9 mouse cellular contexts compared by ENCODE assay signal in the genomic region with DNA sequence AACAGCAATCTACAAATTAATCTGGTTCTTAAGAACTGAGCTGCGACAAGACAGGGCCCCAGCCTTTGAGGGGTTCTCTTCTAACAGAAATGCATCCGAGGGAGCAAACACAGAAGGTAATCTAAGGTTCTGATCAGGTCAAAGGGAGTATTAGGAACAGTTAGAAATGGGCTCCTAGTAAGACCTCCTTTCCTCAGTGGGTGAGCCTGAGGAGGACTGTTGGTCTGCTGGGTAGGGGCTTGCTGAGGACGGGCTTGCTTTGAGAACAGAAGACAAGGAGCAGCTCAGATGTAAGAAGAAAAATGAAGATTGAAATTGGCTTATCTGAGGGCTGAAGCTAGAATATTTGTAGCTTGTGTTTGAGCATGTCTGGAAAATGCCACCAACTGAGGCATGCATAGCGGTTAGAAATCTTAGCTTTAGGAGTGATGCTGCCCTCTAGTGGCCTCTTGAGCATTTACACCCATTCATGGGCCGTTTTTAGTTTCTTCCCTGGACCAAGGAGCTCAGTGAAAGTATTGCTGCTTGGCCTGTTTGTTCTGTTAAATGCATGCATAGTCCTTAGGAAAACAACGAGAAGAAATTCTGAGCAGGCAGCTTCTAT. TPM values are rescaled to one million over a fixed set of nuclear protein-coding genes. Genes with fewer than 3 reads are reported as not detected.
A peak's percentile ranks its signal among the peaks of the same experiment; 100 is the strongest.
DNase-seq lines count a peak whose midpoint lies in the region; ATAC-seq and TF ChIP-seq lines count a peak whose summit lies in the region.
"Had no signal": no experiment of that assay in that cellular context is flagged by ENCODE, and none has a peak within 500 bp of the region (broad histone marks: within the 10 kb centered on the region; RNA-seq: fewer than 3 reads in every experiment).

No protein-coding gene starts in this region.

- WGBS in embryonic facial prominence, embryonic 11.5 days, result 28% methylated on average over 6 of the region's 6 CpGs
- WGBS in hindbrain, embryonic 15.5 days, result 27% methylated on average over 6 of the region's 6 CpGs
- 32% methylated on average over 6 of the region's 6 CpGs for WGBS in midbrain, embryonic 14.5 days

- H3K27me3 ChIP-seq in embryonic facial prominence, embryonic 11.5 days (ENCODE audit: control insufficient read depth, insufficient read depth, low read length), result no peaks in the 10 kb centered on the region
- H3K27me3 ChIP-seq in hindbrain, embryonic 15.5 days, result no peaks in the 10 kb centered on the region
- no peaks in the 10 kb centered on the region for H3K27me3 ChIP-seq in midbrain, embryonic 14.5 days (ENCODE audit: control insufficient read depth, insufficient read depth, low read length)
- H3K27me3 ChIP-seq in splenic B cell, adult 2 months (ENCODE audit: control insufficient read depth, insufficient read depth, low read length, poor library complexity, severe bottlenecking), result no peaks in the 10 kb centered on the region
- H3K27me3 ChIP-seq: liver, embryonic 13.5 days had no signal

- peak; percentile 27 for DNase-seq in kidney, adult 18-20 months
- DNase-seq in kidney, adult 11 months, result no peak
- DNase-seq in adrenal gland, postnatal 25 days, result peak; percentile 34
- peak; percentile 82 for DNase-seq in embryonic facial prominence, embryonic 11.5 days (ENCODE audit: low spot score)
- DNase-seq in left cerebral cortex, adult 2 months (ENCODE audit: extremely low spot score in 1 of 2, low spot score in 2 of 2), result peak; percentile 45 to 48
- peak; percentile 91 for DNase-seq in midbrain, embryonic 14.5 days
- peak; percentile 41 for DNase-seq in splenic B cell, adult 2 months (ENCODE audit: low read depth, low spot score)
- DNase-seq: liver, embryonic 13.5 days had no signal

- no peak overlapping the region for H3K27ac ChIP-seq in embryonic facial prominence, embryonic 11.5 days (replicated peaks; ENCODE audit: low read depth, low read length)
- peak overlapping the region; percentile 48; the same call in 1 of the 2 replicates for H3K27ac ChIP-seq in hindbrain, embryonic 15.5 days (replicated peaks)
- no peak overlapping the region for H3K27ac ChIP-seq in left cerebral cortex, adult 2 months
- peak overlapping the region; percentile 37; the same call in 1 of the 2 replicates for H3K27ac ChIP-seq in midbrain, embryonic 14.5 days (replicated peaks; ENCODE audit: low read depth, low read length)
- H3K27ac ChIP-seq: liver, embryonic 13.5 days had no signal

- H3K4me2 ChIP-seq in embryonic facial prominence, embryonic 11.5 days (ENCODE audit: low read depth, low read length), result no peak overlapping the region
- no peak overlapping the region for H3K4me2 ChIP-seq in hindbrain, embryonic 15.5 days
- no peak overlapping the region for H3K4me2 ChIP-seq in midbrain, embryonic 14.5 days (ENCODE audit: low read length)
- H3K4me2 ChIP-seq: liver, embryonic 13.5 days had no signal

- 0 out of 2 replicates have a peak, but pooled peaks have one; percentile 30 for ATAC-seq in embryonic facial prominence, embryonic 11.5 days (replicated peaks; ENCODE audit: insufficient number of reproducible peaks, low FRiP score, low TSS enrichment, low read depth)
- peak; percentile 57 for ATAC-seq in hindbrain, embryonic 15.5 days (ENCODE audit: low FRiP score, low read depth)
- peak; percentile 64; the same call in 1 of the 2 replicates for ATAC-seq in midbrain, embryonic 14.5 days (ENCODE audit: low FRiP score, low TSS enrichment)

- no peak overlapping the region for H3K4me3 ChIP-seq in embryonic facial prominence, embryonic 11.5 days (ENCODE audit: low read depth, low read length)
- no peak overlapping the region for H3K4me3 ChIP-seq in hindbrain, embryonic 15.5 days
- H3K4me3 ChIP-seq in left cerebral cortex, adult 2 months, result no peak overlapping the region
- no peak overlapping the region for H3K4me3 ChIP-seq in midbrain, embryonic 14.5 days (replicated peaks; ENCODE audit: low read depth, low read length)
- H3K4me3 ChIP-seq: liver, embryonic 13.5 days had no signal

- H3K9me3 ChIP-seq in embryonic facial prominence, embryonic 11.5 days (replicated peaks; ENCODE audit: control insufficient read depth, low read length), result no peaks in the 10 kb centered on the region
- H3K9me3 ChIP-seq in hindbrain, embryonic 15.5 days, result no peaks in the 10 kb centered on the region
- H3K9me3 ChIP-seq in midbrain, embryonic 14.5 days (ENCODE audit: control insufficient read depth, low read length), result no peaks in the 10 kb centered on the region
- H3K9me3 ChIP-seq: liver, embryonic 13.5 days had no signal

- no peaks in the 10 kb centered on the region for H3K36me3 ChIP-seq in embryonic facial prominence, embryonic 11.5 days (replicated peaks; ENCODE audit: control insufficient read depth, insufficient read depth, low read depth, low read length)
- no peaks in the 10 kb centered on the region for H3K36me3 ChIP-seq in hindbrain, embryonic 15.5 days
- H3K36me3 ChIP-seq in midbrain, embryonic 14.5 days (ENCODE audit: control insufficient read depth, insufficient read depth, low read length), result no peaks in the 10 kb centered on the region
- H3K36me3 ChIP-seq in splenic B cell, adult 2 months (ENCODE audit: control insufficient read depth, insufficient read depth, low read length, poor library complexity, severe bottlenecking), result no peaks in the 10 kb centered on the region
- H3K36me3 ChIP-seq: liver, embryonic 13.5 days had no signal

- TF ChIP-seq CTCF in left cerebral cortex, adult 2 months (IDR thresholded peaks at IDR 0.05), result peak; percentile 93

- no peak overlapping the region for H3K9ac ChIP-seq in embryonic facial prominence, embryonic 11.5 days (replicated peaks; ENCODE audit: low read length)
- H3K9ac ChIP-seq in hindbrain, embryonic 15.5 days, result 0 out of 2 replicates have a peak overlapping the region, but pooled peaks have one; percentile 16
- no peak overlapping the region for H3K9ac ChIP-seq in midbrain, embryonic 14.5 days (replicated peaks; ENCODE audit: low read length)
- H3K9ac ChIP-seq: liver, embryonic 13.5 days had no signal

- H3K4me1 ChIP-seq in embryonic facial prominence, embryonic 11.5 days (ENCODE audit: control insufficient read depth, insufficient read depth, low read length), result no peaks in the 10 kb centered on the region
- peaks cover 13% of the 10 kb centered on the region for H3K4me1 ChIP-seq in hindbrain, embryonic 15.5 days (replicated peaks)
- 0 out of 2 replicates have a peak, but pooled peaks cover 5% of the 10 kb centered on the region for H3K4me1 ChIP-seq in midbrain, embryonic 14.5 days (ENCODE audit: control insufficient read depth, insufficient read depth, low read length)

- intact Hi-C loops in left cerebral cortex, adult 2 months (cut with DNase I), result loop anchor here (2.0 to 5.0 kb wide), 4 partner anchors 95 to 474 kb away; no protein-coding TSS in a partner anchor

RNA-seq across cellular contexts. Expression of a gene that starts 33.5 kb away (rescaled TPM):
- total RNA-seq in adrenal gland, postnatal 25 days (2021), result 29.4 and 35.8 TPM in 2 replicates
- polyA plus RNA-seq in embryonic facial prominence, embryonic 11.5 days (2014; fragmentation: Nextera tagmentation; extraction: Ambion mirVana), result 11.1 and 16.2 TPM in 2 replicates
- 18.8 and 19.7 TPM in 2 replicates for polyA plus RNA-seq in hindbrain, embryonic 15.5 days (2015; fragmentation: Nextera tagmentation; extraction: Ambion mirVana)
- total RNA-seq in left cerebral cortex, adult 2 months (2021), result 10 to 100 TPM; 32.0 to 35.1 TPM
- polyA plus RNA-seq in midbrain, embryonic 14.5 days (2014; fragmentation: Nextera tagmentation; extraction: Ambion mirVana), result 21.3 and 22.4 TPM in 2 replicates

RNA-seq across cellular contexts. Expression of a gene that starts 43.2 kb away (rescaled TPM):
- total RNA-seq in adrenal gland, postnatal 25 days (2021), result not detected in 2 replicates
- polyA plus RNA-seq in embryonic facial prominence, embryonic 11.5 days (2014; fragmentation: Nextera tagmentation; extraction: Ambion mirVana), result not detected in 2 replicates
- polyA plus RNA-seq in hindbrain, embryonic 15.5 days (2015; fragmentation: Nextera tagmentation; extraction: Ambion mirVana), result not detected in 2 replicates
- total RNA-seq in left cerebral cortex, adult 2 months (2021), result not detected
- polyA plus RNA-seq in midbrain, embryonic 14.5 days (2014; fragmentation: Nextera tagmentation; extraction: Ambion mirVana), result not detected in 2 replicates
- polyA plus RNA-seq: liver, embryonic 13.5 days had no signal

Comparison
In these comparisons a context has a peak if more than half of its experiments do, and no peak if none do; other contexts are left out.
1. H3K27ac ChIP-seq: peak in hindbrain, embryonic 15.5 days (single experiment) and midbrain, embryonic 14.5 days (single experiment); none in embryonic facial prominence, embryonic 11.5 days (single experiment) and left cerebral cortex, adult 2 months (single experiment).
2. Peak in every context shown above with its lines, with median percentiles within 50 percentile points of each other: ATAC-seq.